Mouse (Mus musculus) ES-E14 (cell line): Measurements from ENCODE around the gene Wasf2.

Experiments used
- CHD2 ChIP-seq: IDR thresholded peaks from 2 replicates; pipeline ENCODE4 v1.6.1; 2014; ENCODE audit warnings: mild to moderate bottlenecking, low read depth, low read length, inconsistent platforms
- HCFC1 ChIP-seq: IDR thresholded peaks from 2 replicates; pipeline ENCODE4 v1.6.1; 2012; ENCODE audit warnings: low read length, inconsistent platforms, borderline replicate concordance; ENCODE audit not compliant: insufficient read depth
- MAFK ChIP-seq: IDR thresholded peaks from 2 replicates; pipeline ENCODE4 v1.6.1; 2014; ENCODE audit warnings: mild to moderate bottlenecking, low read depth, low read length, inconsistent platforms; ENCODE audit not compliant: insufficient read depth
- ZC3H11A ChIP-seq: IDR thresholded peaks from 2 replicates; pipeline ENCODE4 v1.6.1; 2012; ENCODE audit warnings: low read depth, mild to moderate bottlenecking, inconsistent platforms, low read length, borderline replicate concordance

- TF ChIP-seq CHD2 (no peak), MAFK (no peak), ZC3H11A (no peak), HCFC1 (no peak)
Measured at GRCm38 (mm10) chr4:133197355-133197754, 67.0 kb downstream of the Wasf2 start.
